Mouse (Mus musculus): ENCODE measurements around the gene Alkal2. TPM values are rescaled to one million over a fixed set of nuclear protein-coding genes. Genes with fewer than 3 reads are reported as not detected.

The Alkal2 gene
- 0.20 and 0.51 TPM in 2 replicates for polyA plus RNA-seq (2015; fragmentation: Nextera tagmentation; extraction: Ambion mirVana)

- H3K4me2 ChIP-seq (ENCODE audit: low read length) = peak within 1 kb of the TSS; percentile 99
- H3K4me1 ChIP-seq (ENCODE audit: control insufficient read depth, insufficient read depth, low read length) = peaks cover 8% of the 10 kb centered on the region
- peak within 1 kb of the TSS; percentile 57 for H3K9ac ChIP-seq (ENCODE audit: low read depth, low read length)
- H3K36me3 ChIP-seq (ENCODE audit: control insufficient read depth, insufficient read depth, low read length) = no peaks in the 10 kb centered on the region
- H3K9me3 ChIP-seq (replicated peaks; ENCODE audit: control insufficient read depth, low read length, poor library complexity, severe bottlenecking) = no peaks in the 10 kb centered on the region
- H3K27me3 ChIP-seq (ENCODE audit: control insufficient read depth, insufficient read depth, low read depth, low read length) = peaks cover 18% of the 10 kb centered on the region
- no peak within 1 kb of the TSS for H3K27ac ChIP-seq (ENCODE audit: low read length)
- peak within 1 kb of the TSS; percentile 44 for H3K4me3 ChIP-seq (ENCODE audit: low read depth, low read length)
- peak; percentile 70 for ATAC-seq
- WGBS = under 1% methylated on average over 57 of the region's 58 CpGs
Observed at GRCm38 (mm10) chr12:30883986-30884621, at the start of gene Alkal2. Gene Alkal2, plus strand, starts transcription at chr12:30884322.

- Histone ChIP-seq H3K9ac (ENCODE audit: low read depth, low read length) (no peak overlapping the region), H3K4me2 (ENCODE audit: low read length) (no peak overlapping the region), H3K4me3 (ENCODE audit: low read depth, low read length) (no peak overlapping the region), H3K9me3 (replicated peaks; ENCODE audit: control insufficient read depth, low read length, poor library complexity, severe bottlenecking) (no peaks in the 10 kb centered on the region), H3K27ac (ENCODE audit: low read length) (no peak overlapping the region), H3K27me3 (ENCODE audit: control insufficient read depth, insufficient read depth, low read depth, low read length) (0 out of 2 replicates have a peak, but pooled peaks cover 4% of the 10 kb centered on the region), H3K36me3 (ENCODE audit: control insufficient read depth, insufficient read depth, low read length) (no peaks in the 10 kb centered on the region), H3K4me1 (ENCODE audit: control insufficient read depth, insufficient read depth, low read length) (peaks cover 4% of the 10 kb centered on the region; the same call in 1 of the 2 replicates)
- no peak for ATAC-seq
- 87% methylated on average over 1 of the region's 1 CpGs for WGBS
Observed at GRCm38 (mm10) chr12:30848521-30848920, 35.6 kb upstream of the Alkal2 start.

GRCm38 (mm10) chr12:30850902-30851301 is 33.2 kb upstream of the Alkal2 start:
- Histone ChIP-seq H3K4me3 (ENCODE audit: low read depth, low read length) (no peak overlapping the region), H3K27me3 (ENCODE audit: control insufficient read depth, insufficient read depth, low read depth, low read length) (0 out of 2 replicates have a peak, but pooled peaks cover 4% of the 10 kb centered on the region), H3K9ac (ENCODE audit: low read depth, low read length) (no peak overlapping the region), H3K27ac (ENCODE audit: low read length) (no peak overlapping the region), H3K9me3 (replicated peaks; ENCODE audit: control insufficient read depth, low read length, poor library complexity, severe bottlenecking) (no peaks in the 10 kb centered on the region), H3K36me3 (ENCODE audit: control insufficient read depth, insufficient read depth, low read length) (no peaks in the 10 kb centered on the region), H3K4me1 (ENCODE audit: control insufficient read depth, insufficient read depth, low read length) (peaks cover 4% of the 10 kb centered on the region; the same call in 1 of the 2 replicates), H3K4me2 (ENCODE audit: low read length) (no peak overlapping the region)
- 18% methylated on average over 2 of the region's 2 CpGs for WGBS
- ATAC-seq = 0 out of 2 replicates have a peak, but pooled peaks have one; percentile 56

GRCm38 (mm10) chr12:30851871-30852270 is 32.3 kb upstream of the Alkal2 start:
- Histone ChIP-seq H3K9me3 (replicated peaks; ENCODE audit: control insufficient read depth, low read length, poor library complexity, severe bottlenecking) (no peaks in the 10 kb centered on the region), H3K4me1 (ENCODE audit: control insufficient read depth, insufficient read depth, low read length) (peaks cover 4% of the 10 kb centered on the region; the same call in 1 of the 2 replicates), H3K36me3 (ENCODE audit: control insufficient read depth, insufficient read depth, low read length) (no peaks in the 10 kb centered on the region), H3K27me3 (ENCODE audit: control insufficient read depth, insufficient read depth, low read depth, low read length) (0 out of 2 replicates have a peak, but pooled peaks cover 4% of the 10 kb centered on the region), H3K4me3 (ENCODE audit: low read depth, low read length) (no peak overlapping the region), H3K27ac (ENCODE audit: low read length) (no peak overlapping the region), H3K9ac (ENCODE audit: low read depth, low read length) (no peak overlapping the region), H3K4me2 (ENCODE audit: low read length) (no peak overlapping the region)
- WGBS = 71% methylated on average over 6 of the region's 6 CpGs
- ATAC-seq = no peak

- WGBS = 79% methylated on average over 6 of the region's 6 CpGs
- no peak overlapping the region for H3K4me3 ChIP-seq (ENCODE audit: low read depth, low read length)
- no peak for ATAC-seq
Observed at GRCm38 (mm10) chr12:30855442-30856159, 28.5 kb upstream of the Alkal2 start.

GRCm38 (mm10) chr12:30856172-30856571 is 27.9 kb upstream of the Alkal2 start:
- no peak for ATAC-seq
- 0 out of 2 replicates have a peak, but pooled peaks cover 4% of the 10 kb centered on the region for H3K27me3 ChIP-seq (ENCODE audit: control insufficient read depth, insufficient read depth, low read depth, low read length)
- H3K36me3 ChIP-seq (ENCODE audit: control insufficient read depth, insufficient read depth, low read length) = no peaks in the 10 kb centered on the region
- 85% methylated on average over 5 of the region's 5 CpGs for WGBS
- no peaks in the 10 kb centered on the region for H3K9me3 ChIP-seq (replicated peaks; ENCODE audit: control insufficient read depth, low read length, poor library complexity, severe bottlenecking)
- no peak overlapping the region for H3K4me3 ChIP-seq (ENCODE audit: low read depth, low read length)
- H3K27ac ChIP-seq (ENCODE audit: low read length) = no peak overlapping the region
- no peaks in the 10 kb centered on the region for H3K4me1 ChIP-seq (ENCODE audit: control insufficient read depth, insufficient read depth, low read length)
- H3K9ac ChIP-seq (ENCODE audit: low read depth, low read length) = no peak overlapping the region
- H3K4me2 ChIP-seq (ENCODE audit: low read length) = no peak overlapping the region

More at GRCm38 (mm10) chr12:30855442-30856159, 28.5 kb upstream of the Alkal2 start:
- no peaks in the 10 kb centered on the region for H3K9me3 ChIP-seq (replicated peaks; ENCODE audit: control insufficient read depth, low read length, poor library complexity, severe bottlenecking)
- H3K4me2 ChIP-seq (ENCODE audit: low read length) = no peak overlapping the region
- no peak overlapping the region for H3K9ac ChIP-seq (ENCODE audit: low read depth, low read length)
- no peak overlapping the region for H3K27ac ChIP-seq (ENCODE audit: low read length)
- 0 out of 2 replicates have a peak, but pooled peaks cover 4% of the 10 kb centered on the region for H3K27me3 ChIP-seq (ENCODE audit: control insufficient read depth, insufficient read depth, low read depth, low read length)
- peaks cover 4% of the 10 kb centered on the region; the same call in 1 of the 2 replicates for H3K4me1 ChIP-seq (ENCODE audit: control insufficient read depth, insufficient read depth, low read length)
- H3K36me3 ChIP-seq (ENCODE audit: control insufficient read depth, insufficient read depth, low read length) = no peaks in the 10 kb centered on the region

GRCm38 (mm10) chr12:30864347-30864746 is 19.8 kb upstream of the Alkal2 start:
- ATAC-seq = no peak
- Histone ChIP-seq H3K4me3 (ENCODE audit: low read depth, low read length) (no peak overlapping the region), H3K27me3 (ENCODE audit: control insufficient read depth, insufficient read depth, low read depth, low read length) (no peaks in the 10 kb centered on the region), H3K9me3 (replicated peaks; ENCODE audit: control insufficient read depth, low read length, poor library complexity, severe bottlenecking) (no peaks in the 10 kb centered on the region), H3K4me1 (ENCODE audit: control insufficient read depth, insufficient read depth, low read length) (no peaks in the 10 kb centered on the region), H3K4me2 (ENCODE audit: low read length) (no peak overlapping the region), H3K9ac (ENCODE audit: low read depth, low read length) (no peak overlapping the region), H3K36me3 (ENCODE audit: control insufficient read depth, insufficient read depth, low read length) (no peaks in the 10 kb centered on the region), H3K27ac (ENCODE audit: low read length) (no peak overlapping the region)
- 72% methylated on average over 2 of the region's 2 CpGs for WGBS

- Histone ChIP-seq H3K27me3 (ENCODE audit: control insufficient read depth, insufficient read depth, low read depth, low read length) (no peaks in the 10 kb centered on the region), H3K36me3 (ENCODE audit: control insufficient read depth, insufficient read depth, low read length) (no peaks in the 10 kb centered on the region), H3K4me1 (ENCODE audit: control insufficient read depth, insufficient read depth, low read length) (no peaks in the 10 kb centered on the region), H3K4me2 (ENCODE audit: low read length) (no peak overlapping the region), H3K9ac (ENCODE audit: low read depth, low read length) (no peak overlapping the region), H3K27ac (ENCODE audit: low read length) (no peak overlapping the region), H3K4me3 (ENCODE audit: low read depth, low read length) (no peak overlapping the region), H3K9me3 (replicated peaks; ENCODE audit: control insufficient read depth, low read length, poor library complexity, severe bottlenecking) (no peaks in the 10 kb centered on the region)
- ATAC-seq = no peak
- 84% methylated on average over 4 of the region's 4 CpGs for WGBS
Observed at GRCm38 (mm10) chr12:30865781-30866180, 18.3 kb upstream of the Alkal2 start.

- no peak overlapping the region for H3K9ac ChIP-seq (ENCODE audit: low read depth, low read length)
- no peaks in the 10 kb centered on the region for H3K36me3 ChIP-seq (ENCODE audit: control insufficient read depth, insufficient read depth, low read length)
- no peaks in the 10 kb centered on the region for H3K9me3 ChIP-seq (replicated peaks; ENCODE audit: control insufficient read depth, low read length, poor library complexity, severe bottlenecking)
- 70% methylated on average over 6 of the region's 6 CpGs for WGBS
- peaks cover 10% of the 10 kb centered on the region for H3K27me3 ChIP-seq (ENCODE audit: control insufficient read depth, insufficient read depth, low read depth, low read length)
- no peak overlapping the region for H3K4me3 ChIP-seq (ENCODE audit: low read depth, low read length)
- no peak overlapping the region for H3K27ac ChIP-seq (ENCODE audit: low read length)
- H3K4me1 ChIP-seq (ENCODE audit: control insufficient read depth, insufficient read depth, low read length) = peaks cover 2% of the 10 kb centered on the region
- H3K4me2 ChIP-seq (ENCODE audit: low read length) = no peak overlapping the region
- no peak for ATAC-seq
Observed at GRCm38 (mm10) chr12:30879447-30879846, 4.7 kb upstream of the Alkal2 start.

All from midbrain, embryonic 16.5 days (tissue).